Mouse (Mus musculus) cerebellum, postnatal 36 days (tissue): ENCODE data around the gene D030056L22Rik.

Experiments
- DNase-seq, 2 experiments: peaks; one replicate each; pipeline ENCODE4 v3.0.0; 2021 to 2022; ENCODE audit warnings: mixed read lengths in 2 of 2

Gene D030056L22Rik

DNA sequence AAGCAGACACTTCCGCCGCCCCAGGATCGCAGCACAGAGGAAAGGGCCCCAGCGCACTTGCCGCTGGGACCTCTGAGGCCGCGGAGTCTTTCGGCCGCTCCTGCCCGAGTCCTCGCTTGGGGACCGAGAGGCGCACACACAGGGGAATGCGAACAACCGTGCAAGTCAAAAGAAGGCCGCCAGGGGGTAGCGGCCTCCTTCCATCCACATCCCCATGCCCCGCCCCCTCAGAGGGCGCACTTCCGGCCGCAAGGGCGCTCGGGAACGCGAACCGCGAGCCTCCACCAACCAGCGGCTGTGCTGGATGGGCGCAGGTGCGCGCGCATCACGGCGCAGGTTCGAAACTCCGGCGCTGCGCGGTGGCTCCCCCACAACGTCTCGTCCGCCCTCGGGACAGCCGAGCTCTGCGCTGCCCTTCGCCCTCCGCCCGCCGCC lies at the start of gene D030056L22Rik:
TSS of gene D030056L22Rik (plus strand) at position 328 of the 435 bp plus-strand sequence.
- peak; percentile 98 for DNase-seq

DNA sequence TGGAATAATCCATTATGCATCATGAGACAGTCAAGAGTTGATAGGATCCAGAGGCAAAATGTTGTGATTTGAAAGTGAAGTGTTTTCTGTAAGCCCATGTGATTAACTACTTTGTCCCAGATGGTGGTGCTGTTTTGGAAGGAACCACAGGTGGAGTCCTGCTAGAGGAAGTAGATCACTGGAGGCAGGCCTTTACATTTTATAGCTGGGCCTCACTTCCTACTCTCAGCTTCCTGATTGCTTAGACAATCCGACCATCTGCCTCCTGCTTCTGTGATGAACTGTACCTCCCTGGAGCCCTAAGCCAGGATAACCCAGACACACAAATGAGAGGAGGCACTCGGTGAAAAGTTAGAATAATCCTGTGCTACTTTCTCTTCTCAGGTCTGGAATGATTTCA lies 49.1 kb upstream of the D030056L22Rik start:
- DNase-seq, result no peak

DNA sequence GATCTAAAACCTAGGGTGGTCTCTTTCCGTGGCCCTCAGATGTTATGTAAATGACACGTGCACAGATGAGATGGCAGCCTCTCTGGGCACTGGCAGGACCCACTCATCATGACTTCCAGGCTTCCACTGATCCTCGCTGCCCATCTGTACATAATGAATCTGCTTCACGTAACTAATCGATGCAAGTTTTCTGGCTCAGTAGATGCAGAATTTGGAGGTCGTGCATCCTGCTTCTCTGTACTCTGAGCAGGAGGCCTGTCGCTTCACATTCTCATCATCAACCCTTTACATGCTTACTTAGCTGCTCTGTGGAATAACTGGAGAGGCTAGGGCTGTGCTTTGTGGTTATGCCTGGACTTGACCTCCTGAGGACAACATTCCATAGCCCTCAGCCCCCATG lies 46.0 kb upstream of the D030056L22Rik start:
- DNase-seq, result no peak

DNA sequence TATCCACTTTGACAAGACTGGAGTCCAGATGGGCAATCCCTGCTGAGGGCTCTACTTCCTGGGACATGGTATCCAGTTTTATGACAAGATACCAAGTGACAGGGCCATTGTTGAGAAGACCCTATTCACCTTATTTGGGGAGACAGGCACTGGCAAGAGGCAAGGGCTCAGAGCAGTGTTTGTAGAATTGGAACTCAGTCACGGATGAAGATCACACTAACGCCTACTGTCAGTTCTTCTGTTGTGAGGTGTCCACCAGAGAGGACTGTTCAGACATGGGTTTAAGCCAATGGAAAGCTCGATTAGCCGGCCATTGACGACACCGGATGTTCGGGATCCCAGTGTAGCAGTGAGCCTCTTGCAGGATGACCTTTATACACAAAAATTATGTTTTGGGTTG lies 43.4 kb upstream of the D030056L22Rik start:
- no peak for DNase-seq

DNA sequence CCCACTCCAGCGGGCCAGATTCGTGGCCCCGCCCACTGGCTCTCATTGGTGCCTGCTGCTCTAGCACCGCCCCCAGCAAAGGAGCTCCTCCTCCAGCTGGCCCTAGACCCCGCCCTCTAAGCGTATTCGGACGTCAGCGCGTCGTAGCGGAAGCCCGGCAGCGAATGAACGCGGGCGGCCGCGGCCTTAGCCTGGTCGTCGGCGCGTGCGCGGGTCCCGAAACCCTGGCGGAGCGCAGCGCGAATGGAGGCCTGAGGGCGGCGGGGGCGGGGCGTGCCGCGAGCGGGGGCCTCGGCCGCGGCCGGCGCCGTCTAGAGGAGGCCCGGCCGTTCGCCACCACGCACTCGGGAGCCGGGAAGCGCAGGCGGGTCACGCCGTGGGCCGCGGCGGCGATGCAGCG lies 42.4 kb upstream of the D030056L22Rik start, which contains the start of gene Carnmt1:
TSS of gene Carnmt1 (plus strand) at position 157 of the 400 bp plus-strand sequence.
- peak; percentile 97 to 98 for DNase-seq

DNA sequence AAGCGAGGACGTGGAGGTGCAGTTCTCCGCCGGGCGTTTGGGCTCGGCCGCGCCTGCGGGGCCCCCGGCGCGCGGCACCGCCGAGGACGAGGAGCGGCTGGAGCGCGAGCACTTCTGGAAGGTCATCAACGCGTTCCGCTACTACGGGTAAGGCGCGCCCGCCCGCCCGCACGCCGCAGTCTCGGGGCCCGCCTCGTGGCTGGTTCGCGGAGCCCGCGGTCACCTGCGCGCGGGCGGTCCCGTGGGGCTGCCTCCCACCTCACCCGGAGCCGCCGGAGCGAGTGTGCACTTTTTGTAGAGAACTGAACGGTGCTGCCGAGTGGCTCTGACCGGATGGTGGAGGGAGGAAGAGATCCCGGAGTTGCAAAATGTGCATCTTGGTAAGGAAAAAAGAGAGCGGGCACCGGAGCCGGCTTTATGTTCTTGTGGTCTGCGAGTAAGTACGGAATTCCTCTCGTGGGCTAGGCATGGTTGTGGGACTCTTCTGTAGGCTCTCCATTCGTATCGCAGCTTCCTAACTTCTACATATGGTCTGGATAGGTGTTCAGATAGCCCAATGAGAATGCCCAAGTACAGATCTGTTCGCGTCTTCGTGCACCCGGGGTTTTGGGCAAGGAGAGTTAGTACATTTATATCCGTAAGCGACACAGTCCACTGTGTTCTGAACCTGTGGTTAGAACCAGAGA lies 41.8 kb upstream of the D030056L22Rik start:
- DNase-seq, result peak; percentile 51 to 56

DNA sequence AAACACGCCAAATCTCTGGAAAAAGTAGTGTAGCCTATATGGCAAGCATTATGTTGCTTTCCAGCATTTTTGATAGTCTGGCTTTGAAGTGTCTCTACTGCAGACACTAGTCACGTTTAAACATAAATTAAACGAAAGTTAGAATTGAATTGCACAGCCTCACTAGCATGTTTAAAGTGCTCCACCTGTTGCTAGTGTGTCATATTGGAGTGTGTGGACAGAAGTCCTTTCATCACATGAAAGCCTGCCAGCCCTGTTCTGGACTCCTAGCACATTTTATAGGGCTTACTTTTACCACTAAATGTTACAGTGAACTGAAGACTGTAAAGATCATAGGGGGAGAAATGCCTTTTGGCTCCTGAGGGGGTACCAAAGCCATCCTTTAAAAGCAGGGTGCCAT lies 40.5 kb upstream of the D030056L22Rik start:
- no peak for DNase-seq

DNA sequence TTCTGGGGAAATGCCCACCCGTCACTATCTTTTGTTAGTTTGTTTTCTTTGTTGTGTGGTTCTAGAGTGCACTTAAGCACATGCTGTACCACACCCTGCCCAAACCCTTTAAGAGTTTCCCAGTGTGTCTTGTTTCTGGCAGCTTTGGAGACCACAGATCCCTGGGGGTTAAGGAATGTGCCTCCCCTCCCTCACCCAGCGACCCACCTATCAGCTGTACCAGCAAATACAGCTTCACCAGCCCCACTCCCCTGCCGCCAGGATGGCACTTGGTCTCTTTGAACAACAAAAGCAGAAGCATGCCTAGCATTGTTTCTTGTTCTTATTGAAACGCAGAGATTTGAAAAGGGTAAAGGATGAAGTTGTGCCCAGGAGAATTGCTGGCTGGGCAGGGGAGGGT lies 39.9 kb upstream of the D030056L22Rik start:
- no peak for DNase-seq

DNA sequence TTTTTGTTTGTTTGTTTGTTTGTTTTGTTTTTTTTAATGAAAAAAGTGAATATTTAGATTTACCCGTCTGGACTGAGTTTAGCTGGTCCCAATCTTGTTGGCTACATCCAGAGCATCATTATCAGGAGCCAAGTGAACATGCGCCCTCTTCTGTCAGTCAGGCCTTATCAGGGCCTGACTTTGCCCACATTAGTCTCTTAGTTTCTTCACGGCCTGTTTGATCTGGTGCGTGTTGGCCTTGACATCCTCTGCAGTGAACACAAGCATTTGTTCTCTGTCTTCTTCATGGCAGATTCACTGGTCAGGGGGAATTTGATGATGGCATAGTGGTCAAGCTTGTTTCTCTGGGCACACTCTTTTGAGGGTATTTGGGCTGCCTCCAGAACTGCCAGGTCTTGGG lies 30.9 kb upstream of the D030056L22Rik start:
- DNase-seq, result no peak

DNA sequence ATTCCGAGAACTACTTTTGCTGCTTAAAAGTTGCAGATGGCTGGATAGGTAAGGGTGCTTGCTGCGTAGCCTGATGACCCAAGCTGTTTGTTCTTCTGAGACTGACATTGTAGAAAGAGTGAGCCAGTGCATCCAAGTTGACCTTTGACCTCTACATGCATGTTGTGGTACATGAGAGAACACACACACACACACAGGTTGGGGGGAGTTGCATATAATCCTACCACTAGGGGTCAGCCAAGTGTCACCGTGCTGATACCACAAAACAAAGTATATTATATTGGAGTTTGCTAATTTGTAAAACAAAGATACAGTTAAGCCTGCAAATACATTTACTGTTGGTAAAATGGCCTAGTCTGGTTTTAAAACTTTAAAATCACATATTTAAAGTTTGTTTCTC lies 25.4 kb upstream of the D030056L22Rik start:
- peak; percentile 31 to 38 for DNase-seq

DNA sequence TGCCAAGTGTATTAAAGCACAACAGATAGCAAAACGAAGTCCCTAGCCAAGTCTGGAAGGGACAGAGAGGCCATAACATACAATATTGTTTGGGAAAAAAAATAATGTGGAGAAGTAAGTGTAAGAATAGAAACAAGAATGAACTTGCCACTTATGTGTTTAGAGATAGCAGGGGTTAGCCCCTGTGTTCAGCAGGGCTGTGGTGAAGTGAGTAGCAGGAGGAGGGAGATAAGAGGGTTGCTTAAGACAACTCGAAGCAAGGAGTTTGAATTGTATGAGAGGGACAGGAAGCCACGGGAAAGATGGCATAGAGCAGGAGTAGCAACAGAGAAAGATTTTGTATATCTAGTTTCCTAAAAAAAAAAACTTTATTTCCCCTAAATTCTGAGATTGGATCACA lies 20.8 kb upstream of the D030056L22Rik start:
- no peak for DNase-seq

DNA sequence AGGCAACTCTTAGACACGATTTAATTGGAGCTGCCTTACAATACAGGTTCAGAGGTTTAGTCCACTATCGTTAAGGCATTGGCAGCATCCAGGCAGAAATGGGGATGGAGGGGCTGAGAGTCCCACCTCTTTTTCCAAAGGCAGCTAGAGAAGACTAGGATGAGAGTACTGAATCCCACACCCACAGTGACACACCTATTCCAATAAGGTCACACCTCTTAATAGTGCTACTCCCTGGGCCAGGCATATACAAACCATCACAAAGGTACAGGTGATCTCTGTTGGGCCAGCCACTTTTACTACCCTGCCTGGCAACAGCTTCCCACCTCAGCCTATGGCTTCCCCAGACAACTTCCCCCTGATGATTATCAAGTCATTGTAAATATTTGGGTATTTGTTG lies 20.2 kb upstream of the D030056L22Rik start:
- no peak for DNase-seq

DNA sequence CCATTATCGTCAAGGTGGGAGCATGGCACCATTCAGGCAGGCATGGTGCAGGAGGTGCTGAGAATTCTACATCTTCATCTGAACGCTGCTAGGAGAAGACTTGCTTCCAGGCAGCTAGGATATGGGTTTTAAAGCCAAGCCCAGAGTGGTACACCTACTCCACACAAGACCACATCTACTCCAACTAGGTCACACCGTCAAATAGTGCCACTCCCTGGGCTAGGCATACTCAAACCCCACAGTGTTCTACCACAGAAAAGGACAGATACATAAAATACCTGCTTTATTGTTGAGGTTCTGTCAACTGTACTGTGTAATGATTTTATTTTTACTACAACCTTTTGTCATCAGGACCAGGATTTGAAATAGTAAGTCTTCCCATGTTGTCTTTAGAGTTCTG lies 17.9 kb upstream of the D030056L22Rik start:
- DNase-seq, result no peak

DNA sequence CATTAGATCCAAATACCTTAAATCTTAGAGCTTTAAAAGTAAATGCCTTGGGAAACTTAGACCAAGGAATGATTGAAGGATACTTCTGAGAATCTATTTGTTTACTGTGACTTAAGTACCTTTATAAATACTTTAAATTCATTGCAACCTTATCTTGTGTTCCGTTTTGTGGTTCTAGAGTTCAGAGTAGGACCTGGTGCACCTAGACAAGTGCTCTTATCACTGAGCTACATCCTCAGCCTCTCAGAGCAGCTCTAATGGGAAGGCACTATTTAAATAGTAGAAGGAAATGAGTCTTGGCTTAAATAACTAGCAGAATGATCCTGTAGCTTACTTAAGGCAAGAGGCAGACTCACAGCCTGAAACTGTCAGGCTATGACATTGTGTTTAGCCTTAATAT lies 17.4 kb upstream of the D030056L22Rik start:
- no peak for DNase-seq

DNA sequence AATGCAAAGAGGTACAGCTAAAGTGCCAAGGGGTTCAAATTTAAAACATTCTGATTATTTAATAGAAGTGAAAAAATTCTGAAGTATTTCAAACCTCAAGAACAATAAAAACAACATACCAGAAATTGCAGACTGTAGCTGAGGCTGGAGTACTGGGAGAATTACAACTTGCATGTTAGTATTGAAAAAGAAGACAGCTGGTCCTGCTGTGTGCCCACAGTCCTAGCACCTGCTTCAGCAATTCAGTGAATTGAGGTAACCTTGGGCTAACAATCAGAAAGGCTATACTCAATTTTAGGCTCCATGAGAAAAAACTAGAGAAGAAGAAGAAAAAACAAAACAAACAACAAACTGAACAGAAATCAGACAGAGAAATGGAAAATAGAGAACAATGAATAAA lies 4.9 kb upstream of the D030056L22Rik start:
- peak; percentile 32 to 43 for DNase-seq

DNA sequence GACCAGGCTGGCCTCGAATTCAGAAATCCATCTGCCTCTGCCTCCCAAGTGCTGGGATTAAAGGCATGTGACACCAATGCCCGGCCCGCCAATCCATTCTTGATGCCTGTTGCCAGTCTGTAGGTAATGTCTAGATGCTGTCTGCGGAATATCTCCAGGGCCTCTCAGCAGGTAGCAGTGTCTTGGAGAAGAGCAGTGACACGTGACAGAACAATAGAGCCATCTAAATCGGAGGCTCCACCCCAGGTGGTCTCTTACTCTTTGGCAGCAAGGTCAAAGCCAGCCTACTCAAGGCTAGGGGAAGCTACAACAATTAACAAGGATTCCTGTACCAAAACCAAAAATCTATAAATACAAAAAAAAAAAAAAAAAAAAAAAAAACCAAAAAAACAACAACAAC lies 2.1 kb upstream of the D030056L22Rik start:
- no peak for DNase-seq

DNA sequence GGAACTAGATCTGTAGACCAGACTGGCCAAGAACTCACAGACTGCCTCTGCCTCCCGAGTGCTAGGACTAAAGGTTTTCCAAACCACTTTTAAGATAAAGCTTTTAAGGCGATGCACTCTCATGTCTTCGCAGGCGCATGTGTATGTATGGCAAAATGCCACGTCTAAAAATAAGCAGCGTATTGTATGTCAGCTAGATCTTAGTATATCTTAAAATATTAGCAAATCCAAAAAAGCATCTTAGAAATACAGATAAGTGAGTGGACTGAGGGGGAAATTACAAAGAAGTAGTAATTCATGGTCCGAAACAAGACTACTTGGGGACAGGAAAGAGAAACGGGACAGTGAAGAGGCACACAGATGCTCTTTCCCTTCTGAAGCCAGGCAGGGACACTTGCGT lies 1.4 kb upstream of the D030056L22Rik start:
- no peak for DNase-seq

DNA sequence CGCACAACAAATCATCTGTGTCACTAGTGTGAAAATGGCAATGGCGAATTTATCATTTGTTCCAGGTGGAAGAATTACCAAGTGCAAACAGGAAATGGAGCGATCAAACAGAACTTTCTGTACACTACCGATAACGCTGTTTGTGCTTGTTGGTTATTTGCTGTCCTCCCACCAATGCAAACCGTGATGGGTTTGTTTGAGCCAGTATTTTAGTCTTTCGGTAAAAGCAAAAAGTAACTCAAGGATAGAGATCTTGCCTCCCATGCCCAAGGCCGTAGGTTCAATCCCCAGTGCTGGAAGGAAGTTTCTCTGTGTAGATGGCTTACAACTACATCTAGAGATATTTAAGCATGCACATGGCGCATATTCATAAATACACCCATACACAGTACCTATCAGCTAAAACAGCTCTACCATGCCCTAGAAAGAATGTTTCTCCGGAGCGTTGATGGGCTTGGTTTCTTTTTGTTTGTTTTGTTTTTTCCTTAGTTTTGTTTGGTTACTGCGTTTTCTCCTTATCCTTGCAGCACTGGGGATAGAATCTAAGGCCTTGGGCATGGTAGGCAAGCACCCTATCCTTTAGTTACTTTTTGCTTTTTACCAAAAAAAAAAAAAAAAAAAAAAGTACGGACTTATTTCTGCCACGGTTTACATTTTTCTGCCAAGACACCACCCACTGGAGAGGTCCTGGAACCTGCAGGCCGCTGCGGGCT lies 684 bp upstream of the D030056L22Rik start:
- no peak for DNase-seq

DNA sequence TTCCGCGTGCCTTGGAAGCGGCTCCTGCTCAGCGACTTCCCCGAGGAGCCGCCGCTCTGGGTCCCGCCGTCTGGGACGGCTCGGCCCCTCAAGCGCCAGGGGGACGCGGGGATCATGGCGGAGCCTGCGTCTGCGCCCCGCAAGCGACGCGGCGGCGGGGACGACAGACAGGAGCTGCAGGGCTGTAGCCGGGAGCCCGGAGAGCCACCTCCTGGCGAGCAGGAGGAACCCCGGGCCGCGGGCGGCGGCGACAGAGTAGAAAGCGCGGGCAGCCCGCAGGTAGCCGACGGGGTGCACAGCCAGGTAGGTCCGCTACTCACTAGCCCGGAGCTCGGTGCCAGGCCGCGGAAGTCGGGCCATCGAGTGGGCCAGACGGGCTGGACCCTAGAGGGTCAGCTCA lies 364 bp downstream of the D030056L22Rik start:
- peak; percentile 46 to 56 for DNase-seq

DNA sequence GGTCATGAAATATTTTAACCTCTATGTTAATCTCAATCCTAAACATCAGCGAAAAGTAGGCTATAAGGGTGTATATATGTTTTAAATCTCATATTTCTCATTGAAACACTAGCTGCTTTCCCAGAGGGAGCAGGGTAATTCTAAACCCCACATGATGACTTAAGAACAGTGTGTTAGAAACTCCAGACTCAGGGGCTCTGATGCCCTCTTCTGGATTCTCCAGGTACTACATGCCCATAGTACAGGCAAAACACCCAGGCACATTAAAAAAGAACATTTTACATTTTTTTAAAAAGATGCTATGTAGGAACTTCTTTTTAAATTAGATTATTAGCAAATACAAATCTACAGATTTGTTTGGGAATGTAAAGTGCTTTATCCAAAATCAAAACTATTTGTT lies 3.4 kb downstream of the D030056L22Rik start:
- DNase-seq, result peak; percentile 69 to 82

DNA sequence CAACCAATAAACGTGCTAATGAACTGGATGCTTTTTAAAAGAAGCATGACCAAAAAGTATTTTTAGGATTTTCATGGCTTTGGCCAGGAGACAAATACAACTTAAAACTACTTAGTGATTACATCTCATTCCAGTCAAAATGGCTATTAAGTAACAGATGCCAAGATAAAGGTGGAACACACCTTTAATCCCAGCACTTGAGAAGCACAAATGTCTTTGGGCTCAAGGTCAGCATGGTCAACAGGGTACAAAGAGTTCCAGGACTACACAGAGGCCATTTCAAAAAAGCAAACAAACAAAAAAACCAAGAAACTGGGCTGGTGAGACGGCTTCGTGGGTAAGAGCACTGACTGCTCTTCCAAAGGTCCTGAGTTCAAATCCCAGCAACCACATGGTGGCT lies 7.3 kb downstream of the D030056L22Rik start:
- no peak for DNase-seq

DNA sequence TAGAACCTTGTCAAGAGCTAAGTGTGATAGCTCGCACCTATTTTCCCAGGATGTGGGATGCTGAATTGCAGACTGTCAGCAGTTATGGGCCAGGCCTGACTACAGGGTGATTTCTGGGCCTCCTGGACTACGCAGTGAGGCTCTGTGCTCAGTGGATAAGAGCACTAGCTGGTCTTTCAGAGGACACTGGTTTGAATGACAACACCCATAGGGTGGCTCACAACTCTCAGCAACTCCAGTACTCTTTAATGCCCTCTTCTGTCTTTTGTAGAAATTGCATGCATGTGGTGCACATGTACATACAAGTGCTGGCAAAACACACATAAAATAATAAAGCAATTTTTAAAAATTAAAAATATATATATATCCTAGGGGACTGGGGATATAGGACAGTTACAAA lies 12.2 kb downstream of the D030056L22Rik start:
- no peak for DNase-seq

DNA sequence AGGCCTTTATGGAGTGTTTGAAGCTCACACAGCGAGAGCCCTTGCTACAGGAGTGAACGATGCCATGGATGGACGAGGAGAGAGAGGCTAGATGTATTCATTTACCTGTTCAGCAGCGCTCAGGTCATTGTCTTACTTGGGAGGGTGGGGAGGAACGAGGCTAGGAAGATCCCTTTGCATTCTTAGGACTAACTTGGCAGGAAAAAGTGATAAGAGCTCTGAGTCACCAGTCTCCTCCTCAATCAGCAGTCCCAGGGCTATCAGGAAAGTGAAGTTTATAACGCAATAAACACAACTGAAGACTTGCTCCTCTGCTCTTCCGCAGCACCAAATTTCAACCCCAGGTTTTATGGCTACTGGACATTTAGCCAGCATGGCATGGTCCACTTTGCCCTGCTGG lies 17.3 kb downstream of the D030056L22Rik start:
- no peak for DNase-seq

DNA sequence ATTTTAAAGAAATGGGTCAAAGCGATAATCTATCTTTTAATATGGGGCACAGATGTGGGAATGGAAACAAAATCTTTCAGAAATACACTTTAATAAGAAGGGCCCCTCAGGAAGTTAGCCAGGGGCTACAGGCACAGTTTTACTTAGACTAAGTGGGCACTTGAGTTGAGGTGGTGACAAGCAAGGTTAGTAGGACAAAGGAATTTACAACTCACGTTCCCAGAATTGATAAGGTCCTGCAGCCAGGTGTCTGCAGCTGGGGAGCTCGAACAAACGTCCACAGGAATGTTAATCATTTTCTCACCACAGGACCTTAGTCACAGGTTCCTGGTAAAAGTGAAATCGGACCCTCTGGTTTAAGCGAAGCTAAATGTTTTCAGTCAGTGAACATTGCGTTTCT lies 18.1 kb downstream of the D030056L22Rik start:
- DNase-seq, result no peak

DNA sequence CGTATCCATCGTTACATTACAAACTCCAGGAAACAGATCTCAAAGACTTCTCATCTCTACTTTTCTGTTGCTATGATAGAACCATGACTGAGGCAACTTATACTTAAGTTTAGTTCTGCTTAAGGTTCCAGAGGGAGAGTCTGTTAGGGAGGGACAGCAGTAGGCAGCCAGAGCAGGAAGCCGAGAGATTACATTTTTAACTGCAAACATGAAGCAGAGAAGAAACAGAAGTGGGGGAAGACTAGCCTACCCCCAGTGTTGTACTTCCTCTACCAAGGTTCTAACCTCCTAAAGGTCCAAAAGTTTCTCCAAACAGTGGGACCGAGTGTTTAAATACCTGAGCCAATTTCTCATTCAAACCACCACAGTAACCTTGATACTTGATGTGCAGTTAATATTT lies 22.9 kb downstream of the D030056L22Rik start:
- no peak for DNase-seq
